Mouse (Mus musculus): ENCODE measurements around the gene Dgki. TPM values are rescaled to one million over a fixed set of nuclear protein-coding genes. Genes with fewer than 3 reads are reported as not detected.

Dgki gene
- polyA plus RNA-seq, 1 experiment from 2014 or later, result 5.9 TPM

DNA sequence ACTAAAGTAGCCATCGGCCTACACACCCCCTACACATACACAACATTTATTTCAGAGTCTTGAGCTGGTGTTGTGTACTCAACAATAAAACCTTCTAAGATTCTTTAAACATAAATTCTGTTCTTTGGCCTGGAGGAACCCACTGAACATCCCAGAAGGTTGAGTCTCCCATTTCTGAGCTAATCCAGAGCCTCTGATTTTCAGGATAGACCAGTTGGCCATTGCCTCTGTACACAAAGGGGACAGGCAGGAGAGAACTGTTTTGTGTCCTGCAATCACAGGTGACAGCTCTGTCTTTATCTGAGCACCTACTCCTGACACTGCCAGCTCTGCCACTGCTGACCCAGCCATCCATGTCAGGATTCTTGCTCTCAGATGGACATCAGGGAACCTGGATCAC, 8.8 kb downstream of the Dgki start:
- H3K4me2 ChIP-seq, result no peak overlapping the region
- no peak overlapping the region for H3K27ac ChIP-seq (replicated peaks)
- WGBS, result 97% methylated on average over 1 of the region's 1 CpGs
- peaks cover 8% of the 10 kb centered on the region; the same call in 1 of the 2 replicates for H3K4me1 ChIP-seq (replicated peaks)
- no peak overlapping the region for H3K4me3 ChIP-seq
- no peak overlapping the region for H3K9ac ChIP-seq
- no peaks in the 10 kb centered on the region for H3K27me3 ChIP-seq
- ATAC-seq (ENCODE audit: low read depth), result no peak
- no peaks in the 10 kb centered on the region for H3K9me3 ChIP-seq
- H3K36me3 ChIP-seq, result no peaks in the 10 kb centered on the region

DNA sequence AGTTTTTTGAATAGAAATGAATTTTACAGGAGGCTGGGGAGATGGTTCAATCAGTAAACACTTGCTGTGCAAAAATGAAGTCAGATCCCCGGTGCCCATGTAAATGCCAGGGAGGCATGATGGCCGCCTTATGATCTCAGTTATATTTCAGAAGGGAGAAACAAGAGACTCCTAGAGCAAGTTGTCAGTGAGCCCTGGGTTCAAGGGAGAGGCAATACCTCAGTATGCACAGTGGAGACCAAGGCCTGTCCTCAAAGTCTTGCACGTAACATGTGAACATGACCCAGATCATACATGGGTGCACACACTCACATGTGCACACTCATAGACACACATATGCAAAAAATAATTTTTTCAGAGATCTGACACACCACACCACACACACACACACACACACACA, 9.3 kb downstream of the Dgki start:
- H3K4me1 ChIP-seq (replicated peaks), result peaks cover 5% of the 10 kb centered on the region; the same call in 1 of the 2 replicates
- no peak for ATAC-seq (ENCODE audit: low read depth)
- WGBS, result 92% methylated on average over 3 of the region's 3 CpGs

DNA sequence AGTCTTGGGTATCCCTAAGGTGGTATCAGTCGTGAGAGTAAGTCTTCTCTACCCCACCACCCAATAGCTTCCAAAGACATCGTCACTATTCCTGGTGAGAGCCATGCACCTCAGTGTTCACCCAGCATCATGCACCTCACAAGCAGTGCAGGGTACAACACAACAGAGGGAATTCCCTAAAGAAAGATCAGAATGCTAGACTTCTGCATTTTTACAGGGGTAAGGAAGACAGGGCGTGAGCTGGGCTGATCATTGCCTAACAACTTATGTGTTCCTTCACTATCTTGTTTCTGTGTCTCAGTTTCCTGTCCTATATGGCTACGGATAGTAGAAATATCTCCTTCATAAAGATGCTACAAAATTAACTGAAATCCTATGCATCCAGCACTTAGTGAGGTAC, 13.8 kb downstream of the Dgki start:
- Histone ChIP-seq H3K27ac (replicated peaks) (no peak overlapping the region), H3K4me2 (no peak overlapping the region), H3K4me3 (no peak overlapping the region), H3K4me1 (replicated peaks) (0 out of 2 replicates have a peak, but pooled peaks cover 6% of the 10 kb centered on the region), H3K27me3 (no peaks in the 10 kb centered on the region), H3K36me3 (no peaks in the 10 kb centered on the region), H3K9me3 (no peaks in the 10 kb centered on the region), H3K9ac (no peak overlapping the region)
- no peak for ATAC-seq (ENCODE audit: low read depth)
- WGBS, result 90% methylated on average over 4 of the region's 4 CpGs

More for the DNA sequence above, 9.3 kb downstream of the Dgki start:
- Histone ChIP-seq H3K9me3 (no peaks in the 10 kb centered on the region), H3K9ac (no peak overlapping the region), H3K27me3 (no peaks in the 10 kb centered on the region), H3K4me2 (no peak overlapping the region), H3K27ac (replicated peaks) (no peak overlapping the region), H3K36me3 (no peaks in the 10 kb centered on the region), H3K4me3 (no peak overlapping the region)

DNA sequence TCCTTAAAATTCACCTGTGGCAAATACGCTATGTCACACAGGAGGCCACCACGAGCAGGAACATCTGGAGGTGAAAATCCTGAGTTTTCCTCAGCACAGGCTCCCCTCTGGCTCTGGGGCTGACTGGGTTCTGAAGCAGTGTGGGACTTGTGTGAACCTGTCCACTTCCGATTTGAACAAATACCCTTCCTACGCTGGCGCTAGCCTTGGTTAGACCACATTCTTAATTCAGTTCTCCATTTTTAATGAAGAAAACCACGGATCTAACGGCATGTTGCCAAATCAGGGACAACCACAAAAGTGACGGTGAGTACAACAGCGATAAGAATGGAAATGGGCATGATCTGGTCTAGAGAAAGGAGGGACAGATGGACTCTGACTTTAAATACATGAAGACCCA, 15.1 kb downstream of the Dgki start:
- ATAC-seq (ENCODE audit: low read depth), result no peak

DNA sequence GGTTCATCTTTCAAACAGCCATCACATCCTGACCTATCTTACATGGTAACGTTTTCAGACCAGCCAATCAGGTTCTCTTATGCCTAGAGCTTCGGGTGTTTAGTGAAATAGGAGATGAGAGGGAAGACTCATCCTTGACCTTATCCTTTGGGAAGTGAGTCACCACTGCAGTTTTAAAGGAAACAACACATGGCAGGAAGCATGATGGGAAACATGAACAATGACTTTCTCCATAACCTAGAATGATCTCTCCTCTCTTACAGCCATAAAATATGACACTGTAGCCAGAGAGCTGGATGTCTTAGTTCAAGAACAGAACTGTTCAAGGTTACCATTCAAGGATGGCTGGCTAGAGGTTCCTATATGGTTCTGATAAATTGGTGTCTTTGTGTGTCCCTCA, 16.6 kb downstream of the Dgki start:
- Histone ChIP-seq H3K4me3 (no peak overlapping the region), H3K9ac (no peak overlapping the region), H3K4me1 (replicated peaks) (0 out of 2 replicates have a peak, but pooled peaks cover 6% of the 10 kb centered on the region), H3K36me3 (no peaks in the 10 kb centered on the region), H3K9me3 (no peaks in the 10 kb centered on the region), H3K4me2 (no peak overlapping the region), H3K27ac (replicated peaks) (no peak overlapping the region), H3K27me3 (no peaks in the 10 kb centered on the region)
- 73% methylated on average over 2 of the region's 2 CpGs for WGBS
- no peak for ATAC-seq (ENCODE audit: low read depth)

More for the DNA sequence above, 15.1 kb downstream of the Dgki start:
- Histone ChIP-seq H3K4me3 (no peak overlapping the region), H3K4me2 (no peak overlapping the region), H3K27me3 (no peaks in the 10 kb centered on the region), H3K36me3 (no peaks in the 10 kb centered on the region), H3K9me3 (no peaks in the 10 kb centered on the region), H3K27ac (replicated peaks) (no peak overlapping the region), H3K9ac (no peak overlapping the region), H3K4me1 (replicated peaks) (0 out of 2 replicates have a peak, but pooled peaks cover 6% of the 10 kb centered on the region)
- WGBS, result 93% methylated on average over 9 of the region's 9 CpGs

DNA sequence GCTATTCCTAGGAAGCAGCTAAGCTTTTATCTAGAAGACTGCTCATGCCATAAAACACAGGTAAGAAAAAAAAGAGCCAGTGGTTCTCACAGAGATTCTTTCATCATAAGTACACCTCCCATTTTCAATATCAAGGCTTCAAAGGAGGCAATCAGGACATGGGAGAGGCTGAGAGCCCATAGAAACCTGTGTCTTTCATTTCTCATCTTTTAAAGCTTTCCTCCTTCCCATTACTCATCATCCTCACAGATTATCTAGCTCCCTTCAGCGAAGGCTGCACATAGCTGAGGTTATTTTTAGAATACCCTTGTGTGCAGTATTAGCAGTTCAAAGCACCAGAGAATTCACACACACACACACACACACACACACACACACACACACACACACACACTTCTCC, 17.3 kb downstream of the Dgki start:
- Histone ChIP-seq H3K4me2 (no peak overlapping the region), H3K27me3 (no peaks in the 10 kb centered on the region), H3K9ac (no peak overlapping the region), H3K4me1 (replicated peaks) (0 out of 2 replicates have a peak, but pooled peaks cover 6% of the 10 kb centered on the region), H3K27ac (replicated peaks) (no peak overlapping the region), H3K9me3 (no peaks in the 10 kb centered on the region), H3K36me3 (no peaks in the 10 kb centered on the region), H3K4me3 (no peak overlapping the region)
- no peak for ATAC-seq (ENCODE audit: low read depth)
- WGBS, result 68% methylated on average over 1 of the region's 1 CpGs

DNA sequence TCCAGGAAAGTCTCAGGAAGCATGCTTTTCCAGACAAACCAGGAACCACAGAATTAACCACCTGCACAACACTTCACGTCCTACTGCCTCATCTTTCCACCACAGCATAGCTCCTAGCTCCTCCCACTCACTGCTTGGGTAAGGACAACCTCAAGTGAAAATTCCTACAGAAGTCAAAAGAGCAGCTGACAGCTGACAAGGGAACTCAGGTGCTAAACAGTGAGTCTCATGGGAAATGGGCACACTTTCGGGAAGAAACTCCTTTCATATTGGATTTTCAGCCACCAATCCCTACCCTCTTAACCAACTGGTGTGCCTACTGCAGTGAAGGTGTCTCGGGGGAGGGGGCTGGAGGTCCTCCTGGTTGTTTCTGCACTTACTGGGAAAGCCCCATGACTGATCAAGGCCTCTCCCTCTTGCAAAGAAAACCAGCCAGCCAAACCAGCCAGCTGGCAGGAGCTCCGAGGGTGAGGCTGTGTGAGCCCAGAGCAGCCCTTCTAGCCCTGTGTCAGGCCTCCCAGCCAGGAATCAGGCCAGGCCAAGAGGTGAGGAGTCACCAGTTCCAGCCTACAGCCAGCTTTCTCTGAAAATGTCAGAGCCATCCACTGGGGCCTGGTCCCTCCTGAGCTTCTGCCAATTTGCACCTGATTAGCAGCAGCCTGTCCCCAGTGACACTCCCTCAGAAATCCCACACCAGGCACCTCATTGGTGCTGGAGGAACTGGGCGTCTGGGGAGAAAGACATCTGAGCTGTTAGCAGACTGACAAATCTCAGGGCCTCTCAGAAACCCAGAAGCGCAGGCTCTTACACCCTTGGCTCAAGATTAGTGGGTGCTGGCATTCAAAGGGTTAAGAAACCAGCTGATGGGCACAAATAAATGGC, 22.9 kb downstream of the Dgki start:
- no peaks in the 10 kb centered on the region for H3K9me3 ChIP-seq
- H3K9ac ChIP-seq, result no peak overlapping the region
- no peak overlapping the region for H3K4me2 ChIP-seq
- H3K4me3 ChIP-seq, result no peak overlapping the region
- WGBS, result 56% methylated on average over 6 of the region's 6 CpGs
- H3K4me1 ChIP-seq (replicated peaks), result 0 out of 2 replicates have a peak, but pooled peaks cover 8% of the 10 kb centered on the region
- no peak for ATAC-seq (ENCODE audit: low read depth)
- no peaks in the 10 kb centered on the region for H3K27me3 ChIP-seq
- H3K36me3 ChIP-seq, result no peaks in the 10 kb centered on the region
- no peak overlapping the region for H3K27ac ChIP-seq (replicated peaks)

DNA sequence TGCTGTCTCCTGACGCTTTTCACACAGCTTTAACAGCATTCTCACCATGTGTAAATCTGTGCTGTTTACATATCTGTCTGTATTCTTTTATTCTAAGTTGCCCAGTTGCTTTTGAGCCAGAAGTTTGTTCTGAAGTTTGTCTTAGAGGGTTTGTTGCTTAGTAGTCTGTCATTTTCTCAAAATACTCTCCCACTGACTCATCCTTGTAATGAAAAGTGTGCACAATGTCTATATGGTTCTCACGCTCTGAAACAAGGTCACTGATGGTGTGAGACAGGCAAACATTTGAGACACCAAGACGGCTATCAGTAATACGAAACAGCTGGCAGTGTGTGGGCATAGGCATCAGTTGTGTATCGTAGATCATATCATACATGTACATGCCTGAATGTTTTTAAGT, 23.8 kb downstream of the Dgki start:
- Histone ChIP-seq H3K9me3 (no peaks in the 10 kb centered on the region), H3K4me1 (replicated peaks) (0 out of 2 replicates have a peak, but pooled peaks cover 8% of the 10 kb centered on the region), H3K4me2 (no peak overlapping the region), H3K4me3 (no peak overlapping the region), H3K27ac (replicated peaks) (no peak overlapping the region), H3K27me3 (no peaks in the 10 kb centered on the region), H3K36me3 (no peaks in the 10 kb centered on the region), H3K9ac (no peak overlapping the region)
- ATAC-seq (ENCODE audit: low read depth), result no peak
- WGBS, result 78% methylated on average over 5 of the region's 5 CpGs

DNA sequence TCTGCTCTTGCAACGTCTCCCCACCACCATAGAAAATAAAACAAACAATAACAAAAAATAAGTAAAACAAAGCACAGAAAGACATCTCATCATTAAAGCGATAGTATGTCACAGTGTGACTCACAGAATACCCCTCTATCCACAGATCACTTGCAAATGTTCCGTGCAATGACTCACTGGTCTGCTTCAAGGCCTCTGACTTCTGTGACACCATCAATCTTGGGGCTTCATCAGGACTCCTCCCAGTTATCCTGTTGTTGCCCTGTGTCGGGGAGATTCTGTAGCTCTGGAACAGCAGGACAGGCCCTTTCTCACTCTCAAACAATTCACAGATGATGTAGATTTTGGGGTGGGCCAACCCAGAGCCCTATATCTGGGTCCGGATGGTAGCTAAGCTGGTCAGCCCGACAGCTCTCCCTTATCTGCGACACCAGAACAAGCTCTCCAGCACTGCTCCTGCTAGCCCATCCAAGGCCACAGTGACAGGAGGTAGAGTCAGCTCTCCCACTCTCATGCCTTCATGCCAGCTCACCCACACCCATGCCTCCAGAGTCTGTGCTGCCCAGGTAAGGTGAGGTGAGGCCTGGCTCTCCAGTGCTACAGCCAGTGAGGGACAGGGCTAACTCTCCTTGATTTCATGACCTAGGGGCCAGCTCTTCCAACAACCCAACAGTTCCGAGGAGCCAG, 28.9 kb downstream of the Dgki start:
- WGBS, result 75% methylated on average over 8 of the region's 8 CpGs

DNA sequence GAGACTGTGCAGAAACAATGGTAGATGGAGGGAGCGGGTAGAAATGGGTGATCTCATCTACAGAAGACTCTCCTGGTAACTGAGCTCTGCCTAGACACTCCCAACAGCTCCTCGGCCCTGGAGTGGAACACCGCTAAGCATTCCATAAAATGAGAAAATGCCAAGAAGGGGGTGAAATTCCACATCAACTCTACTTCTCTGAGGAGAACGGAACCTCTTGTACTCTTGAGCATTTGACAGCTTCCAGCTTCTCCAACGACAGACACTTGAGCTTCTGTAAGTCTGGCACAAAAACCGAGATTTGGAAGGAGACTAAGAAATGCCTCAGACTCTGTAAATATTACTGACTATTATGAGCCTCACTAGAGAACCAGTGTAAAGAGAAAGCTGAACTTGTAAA, 31.4 kb downstream of the Dgki start:
- no peak overlapping the region for H3K4me2 ChIP-seq
- no peak overlapping the region for H3K4me3 ChIP-seq
- no peaks in the 10 kb centered on the region for H3K36me3 ChIP-seq
- no peaks in the 10 kb centered on the region for H3K27me3 ChIP-seq
- no peak for ATAC-seq (ENCODE audit: low read depth)
- no peak overlapping the region for H3K9ac ChIP-seq
- H3K27ac ChIP-seq (replicated peaks), result no peak overlapping the region
- WGBS, result 91% methylated on average over 6 of the region's 6 CpGs
- no peaks in the 10 kb centered on the region for H3K9me3 ChIP-seq
- H3K4me1 ChIP-seq (replicated peaks), result no peaks in the 10 kb centered on the region

More for the DNA sequence above, 28.9 kb downstream of the Dgki start:
- Histone ChIP-seq H3K9ac (no peak overlapping the region), H3K4me1 (replicated peaks) (no peaks in the 10 kb centered on the region), H3K4me2 (no peak overlapping the region), H3K36me3 (no peaks in the 10 kb centered on the region), H3K27ac (replicated peaks) (no peak overlapping the region), H3K4me3 (no peak overlapping the region), H3K27me3 (no peaks in the 10 kb centered on the region), H3K9me3 (no peaks in the 10 kb centered on the region)
- no peak for ATAC-seq (ENCODE audit: low read depth)

DNA sequence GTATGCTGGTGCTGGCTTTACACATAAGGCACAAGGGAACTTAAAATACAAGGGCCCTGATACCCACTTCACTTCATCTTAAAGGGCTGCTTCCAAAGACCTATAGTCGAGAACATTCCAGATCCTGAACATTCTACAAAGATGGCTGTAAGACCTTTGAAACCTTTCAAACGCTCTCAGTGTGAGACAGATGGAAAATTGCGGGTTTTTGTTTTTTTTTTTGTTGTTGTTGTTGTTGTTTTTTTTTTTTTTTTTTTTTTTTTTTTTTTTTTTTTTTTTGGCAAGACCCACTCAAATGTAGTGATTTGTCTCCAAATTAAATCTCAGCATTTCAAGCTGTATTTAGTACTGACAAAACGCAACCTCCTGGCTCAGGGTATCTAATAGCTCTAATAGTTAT, 32.0 kb downstream of the Dgki start:
- H3K9me3 ChIP-seq, result no peaks in the 10 kb centered on the region
- no peaks in the 10 kb centered on the region for H3K36me3 ChIP-seq
- H3K4me2 ChIP-seq, result no peak overlapping the region
- no peak overlapping the region for H3K27ac ChIP-seq (replicated peaks)
- no peak overlapping the region for H3K9ac ChIP-seq
- 92% methylated on average over 4 of the region's 4 CpGs for WGBS
- H3K4me3 ChIP-seq, result no peak overlapping the region
- ATAC-seq (ENCODE audit: low read depth), result no peak
- H3K27me3 ChIP-seq, result no peaks in the 10 kb centered on the region
- H3K4me1 ChIP-seq (replicated peaks), result no peaks in the 10 kb centered on the region; the same call in 1 of the 2 replicates

DNA sequence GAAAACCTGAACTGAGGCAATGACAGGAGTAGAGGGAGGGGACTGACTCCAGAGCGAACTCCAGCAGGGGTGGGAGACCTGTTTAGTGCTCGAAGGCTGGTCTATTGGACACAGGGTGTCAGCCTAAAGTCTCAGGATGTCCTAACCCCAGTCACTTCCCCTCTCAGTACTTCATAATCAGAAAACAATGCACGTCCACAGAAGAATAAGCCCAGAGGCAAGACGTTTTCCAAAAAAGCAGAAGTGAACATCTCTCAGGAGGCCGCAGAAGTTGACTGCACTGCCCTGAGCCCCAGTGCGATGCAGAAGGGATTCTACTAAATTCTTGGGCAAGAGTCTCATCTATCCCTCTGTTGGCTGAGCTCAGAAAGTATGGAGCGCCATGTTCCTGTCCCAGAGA, 37.5 kb downstream of the Dgki start:
- H3K9ac ChIP-seq, result no peak overlapping the region
- no peaks in the 10 kb centered on the region for H3K36me3 ChIP-seq
- no peak for ATAC-seq (ENCODE audit: low read depth)
- H3K27me3 ChIP-seq, result no peaks in the 10 kb centered on the region
- no peak overlapping the region for H3K27ac ChIP-seq (replicated peaks)
- H3K4me1 ChIP-seq (replicated peaks), result no peaks in the 10 kb centered on the region; the same call in 1 of the 2 replicates
- no peaks in the 10 kb centered on the region for H3K9me3 ChIP-seq
- H3K4me2 ChIP-seq, result no peak overlapping the region
- WGBS, result 87% methylated on average over 7 of the region's 7 CpGs
- no peak overlapping the region for H3K4me3 ChIP-seq

Measured in neural tube, embryonic 13.5 days (tissue).